8 mouse cellular contexts compared by ENCODE assay signal in genomic region chr1:172217148-172217547, GRCm38 (mm10). TPM values are rescaled to one million over a fixed set of nuclear protein-coding genes. Genes with fewer than 3 reads are reported as not detected.
A peak's percentile ranks its signal among the peaks of the same experiment; 100 is the strongest.
DNase-seq lines count a peak whose midpoint lies in the region; ATAC-seq and TF ChIP-seq lines count a peak whose summit lies in the region.

No protein-coding gene starts in this region.

- H3K4me3 ChIP-seq in heart, embryonic 13.5 days, result peak overlapping the region; percentile 40
- peak overlapping the region; percentile 11; the same call in 1 of the 2 replicates for H3K4me3 ChIP-seq in kidney, postnatal 0 days (replicated peaks; ENCODE audit: low read depth, low read length)
- peak overlapping the region; percentile 31 for H3K4me3 ChIP-seq in liver, embryonic 13.5 days (replicated peaks)
- no peak overlapping the region for H3K4me3 ChIP-seq in stomach, embryonic 14.5 days (ENCODE audit: low read depth, low read length)

- 0% methylated on average over 5 of the region's 5 CpGs for WGBS in heart, embryonic 13.5 days
- 0% methylated on average over 5 of the region's 5 CpGs for WGBS in kidney, postnatal 0 days
- WGBS in liver, embryonic 13.5 days (ENCODE audit: insufficient replicate concordance), result 0% methylated on average over 5 of the region's 5 CpGs
- WGBS in stomach, embryonic 14.5 days, result 2% methylated on average over 5 of the region's 5 CpGs

- H3K9ac ChIP-seq in heart, embryonic 13.5 days, result peak overlapping the region; percentile 77
- peak overlapping the region; percentile 43; the same call in 1 of the 2 replicates for H3K9ac ChIP-seq in kidney, postnatal 0 days (ENCODE audit: low read depth, low read length)
- H3K9ac ChIP-seq in liver, embryonic 13.5 days, result peak overlapping the region; percentile 19; the same call in 1 of the 2 replicates
- no peak overlapping the region for H3K9ac ChIP-seq in stomach, embryonic 14.5 days (replicated peaks; ENCODE audit: low read depth, low read length)

- peak; percentile 96 for ATAC-seq in CD4-positive, CD25-positive, alpha-beta regulatory T cell, adult 4 months
- ATAC-seq in erythroid progenitor cell, adult 5-6 weeks (replicated peaks; ENCODE audit: low FRiP score, poor library complexity, severe bottlenecking), result peak; percentile 73
- no peak for ATAC-seq in heart, embryonic 13.5 days (ENCODE audit: extremely low read depth, insufficient number of reproducible peaks, low FRiP score, low TSS enrichment)
- peak; percentile 62 for ATAC-seq in kidney, postnatal 0 days (replicated peaks; ENCODE audit: low FRiP score, low read depth)
- peak; percentile 72 for ATAC-seq in liver, embryonic 13.5 days (ENCODE audit: low read depth)
- ATAC-seq in stomach, embryonic 14.5 days (ENCODE audit: insufficient number of reproducible peaks, insufficient read depth, low FRiP score, low read depth), result peak; percentile 59

- peak; percentile 72 for DNase-seq in brain, embryonic 18.5 days (ENCODE audit: low read depth, low spot score)
- peak; percentile 97 for DNase-seq in kidney, postnatal 0 days (ENCODE audit: low spot score)
- DNase-seq in liver, embryonic 13.5 days, result peak; percentile 77
- DNase-seq in natural killer cell, adult 2 months (ENCODE audit: low spot score in 2 of 2), result peak; percentile 94 to 95

- peaks cover 91% of the 10 kb centered on the region for H3K4me1 ChIP-seq in heart, embryonic 13.5 days
- peaks cover 30% of the 10 kb centered on the region for H3K4me1 ChIP-seq in kidney, postnatal 0 days (replicated peaks; ENCODE audit: insufficient read depth, low read length)
- H3K4me1 ChIP-seq in liver, embryonic 13.5 days (replicated peaks), result peaks cover 9% of the 10 kb centered on the region
- H3K4me1 ChIP-seq in stomach, embryonic 14.5 days (ENCODE audit: control insufficient read depth, insufficient read depth, low read length), result peaks cover 37% of the 10 kb centered on the region

- no peaks in the 10 kb centered on the region for H3K27me3 ChIP-seq in heart, embryonic 13.5 days (replicated peaks)
- no peaks in the 10 kb centered on the region for H3K27me3 ChIP-seq in kidney, postnatal 0 days (ENCODE audit: insufficient read depth, low read length)
- no peaks in the 10 kb centered on the region for H3K27me3 ChIP-seq in liver, embryonic 13.5 days
- H3K27me3 ChIP-seq in stomach, embryonic 14.5 days (ENCODE audit: control insufficient read depth, insufficient read depth, low read length), result no peaks in the 10 kb centered on the region

- H3K4me2 ChIP-seq in heart, embryonic 13.5 days, result peak overlapping the region; percentile 67
- H3K4me2 ChIP-seq in kidney, postnatal 0 days (ENCODE audit: low read length), result peak overlapping the region; percentile 47
- peak overlapping the region; percentile 52; the same call in 1 of the 2 replicates for H3K4me2 ChIP-seq in liver, embryonic 13.5 days
- peak overlapping the region; percentile 26 for H3K4me2 ChIP-seq in stomach, embryonic 14.5 days (replicated peaks; ENCODE audit: low read depth, low read length)

- H3K36me3 ChIP-seq in heart, embryonic 13.5 days, result peaks cover 5% of the 10 kb centered on the region
- H3K36me3 ChIP-seq in kidney, postnatal 0 days (ENCODE audit: insufficient read depth, low read length), result no peaks in the 10 kb centered on the region
- no peaks in the 10 kb centered on the region for H3K36me3 ChIP-seq in liver, embryonic 13.5 days
- no peaks in the 10 kb centered on the region for H3K36me3 ChIP-seq in stomach, embryonic 14.5 days (ENCODE audit: control insufficient read depth, insufficient read depth, low read length)

- H3K9me3 ChIP-seq in heart, embryonic 13.5 days, result no peaks in the 10 kb centered on the region
- H3K9me3 ChIP-seq in kidney, postnatal 0 days (replicated peaks; ENCODE audit: low read length), result no peaks in the 10 kb centered on the region
- no peaks in the 10 kb centered on the region for H3K9me3 ChIP-seq in liver, embryonic 13.5 days (replicated peaks)
- no peaks in the 10 kb centered on the region for H3K9me3 ChIP-seq in stomach, embryonic 14.5 days (ENCODE audit: control insufficient read depth, low read depth, low read length)

- peak; percentile 98 for TF ChIP-seq CTCF in kidney, postnatal 0 days (IDR thresholded peaks at IDR 0.05; ENCODE audit: low read depth)

- peak overlapping the region; percentile 95 for H3K27ac ChIP-seq in heart, embryonic 13.5 days (replicated peaks)
- peak overlapping the region; percentile 82 for H3K27ac ChIP-seq in kidney, postnatal 0 days
- H3K27ac ChIP-seq in liver, embryonic 13.5 days, result 0 out of 2 replicates have a peak overlapping the region, but pooled peaks have one; percentile 8
- H3K27ac ChIP-seq in stomach, embryonic 14.5 days (ENCODE audit: low read length), result peak overlapping the region; percentile 83

RNA-seq across cellular contexts. Expression of gene Casq1, which starts 2.5 kb away (rescaled TPM):
- polyA plus RNA-seq in CD4-positive, CD25-positive, alpha-beta regulatory T cell, adult 4 months (2017; shearing (Covaris generic)), result not detected
- not detected in 2 replicates for total RNA-seq in erythroid progenitor cell, adult 5-6 weeks (2015; ENCODE audit: low replicate concordance)
- total RNA-seq in erythroid progenitor cell, adult 5-6 weeks (2017; ENCODE audit: low replicate concordance), result not detected in 2 replicates
- polyA plus RNA-seq in heart, embryonic 13.5 days (2015; fragmentation: Nextera tagmentation; extraction: Ambion mirVana), result 162 and 211 TPM in 2 replicates
- polyA plus RNA-seq in kidney, postnatal 0 days (2015; fragmentation: Nextera tagmentation; extraction: Ambion mirVana), result 2.4 and 3.1 TPM in 2 replicates
- polyA plus RNA-seq in liver, embryonic 13.5 days (2015; fragmentation: Nextera tagmentation; extraction: Ambion mirVana), result 0.29 and 0.55 TPM in 2 replicates
- 13.6 and 13.8 TPM in 2 replicates for polyA plus RNA-seq in stomach, embryonic 14.5 days (2014; fragmentation: Nextera tagmentation; extraction: Ambion mirVana)

RNA-seq across cellular contexts. Expression of gene Pea15a, which starts 10.5 kb away (rescaled TPM):
- polyA plus RNA-seq in CD4-positive, CD25-positive, alpha-beta regulatory T cell, adult 4 months (2017; shearing (Covaris generic)), result 10 to 100 TPM; 55.4 to 76.7 TPM
- 5.4 and 12.2 TPM in 2 replicates for total RNA-seq in erythroid progenitor cell, adult 5-6 weeks (2015; ENCODE audit: low replicate concordance)
- 3.3 and 6.0 TPM in 2 replicates for total RNA-seq in erythroid progenitor cell, adult 5-6 weeks (2017; ENCODE audit: low replicate concordance)
- polyA plus RNA-seq in heart, embryonic 13.5 days (2015; fragmentation: Nextera tagmentation; extraction: Ambion mirVana), result 169 and 180 TPM in 2 replicates
- 91.8 and 103 TPM in 2 replicates for polyA plus RNA-seq in kidney, postnatal 0 days (2015; fragmentation: Nextera tagmentation; extraction: Ambion mirVana)
- polyA plus RNA-seq in liver, embryonic 13.5 days (2015; fragmentation: Nextera tagmentation; extraction: Ambion mirVana), result 20.9 and 22.2 TPM in 2 replicates
- polyA plus RNA-seq in stomach, embryonic 14.5 days (2014; fragmentation: Nextera tagmentation; extraction: Ambion mirVana), result 93.6 and 99.4 TPM in 2 replicates

RNA-seq across cellular contexts. Expression of gene Atp1a4, which starts 41.1 kb away (rescaled TPM):
- polyA plus RNA-seq in CD4-positive, CD25-positive, alpha-beta regulatory T cell, adult 4 months (2017; shearing (Covaris generic)), result not detected
- not detected in 2 replicates for total RNA-seq in erythroid progenitor cell, adult 5-6 weeks (2015; ENCODE audit: low replicate concordance)
- not detected in 2 replicates for total RNA-seq in erythroid progenitor cell, adult 5-6 weeks (2017; ENCODE audit: low replicate concordance)
- 0.21 and 0.52 TPM in 2 replicates for polyA plus RNA-seq in heart, embryonic 13.5 days (2015; fragmentation: Nextera tagmentation; extraction: Ambion mirVana)
- polyA plus RNA-seq in kidney, postnatal 0 days (2015; fragmentation: Nextera tagmentation; extraction: Ambion mirVana), result not detected in 2 replicates
- polyA plus RNA-seq in liver, embryonic 13.5 days (2015; fragmentation: Nextera tagmentation; extraction: Ambion mirVana), result 0.03 TPM in 1 of 2 replicates, not detected in the other
- polyA plus RNA-seq in stomach, embryonic 14.5 days (2014; fragmentation: Nextera tagmentation; extraction: Ambion mirVana), result not detected in 2 replicates

RNA-seq across cellular contexts. Expression of gene Igsf8, which starts 44.3 kb away (rescaled TPM):
- 1 to 10 TPM; 3.8 to 5.5 TPM for polyA plus RNA-seq in CD4-positive, CD25-positive, alpha-beta regulatory T cell, adult 4 months (2017; shearing (Covaris generic))
- 14.4 and 15.1 TPM in 2 replicates for total RNA-seq in erythroid progenitor cell, adult 5-6 weeks (2015; ENCODE audit: low replicate concordance)
- total RNA-seq in erythroid progenitor cell, adult 5-6 weeks (2017; ENCODE audit: low replicate concordance), result 3.1 and 3.3 TPM in 2 replicates
- polyA plus RNA-seq in heart, embryonic 13.5 days (2015; fragmentation: Nextera tagmentation; extraction: Ambion mirVana), result 27.8 and 31.6 TPM in 2 replicates
- 39.0 and 43.0 TPM in 2 replicates for polyA plus RNA-seq in kidney, postnatal 0 days (2015; fragmentation: Nextera tagmentation; extraction: Ambion mirVana)
- polyA plus RNA-seq in liver, embryonic 13.5 days (2015; fragmentation: Nextera tagmentation; extraction: Ambion mirVana), result 15.4 and 16.8 TPM in 2 replicates
- polyA plus RNA-seq in stomach, embryonic 14.5 days (2014; fragmentation: Nextera tagmentation; extraction: Ambion mirVana), result 36.3 and 38.4 TPM in 2 replicates

Comparison
In these comparisons a context has a peak if more than half of its experiments do, and no peak if none do; other contexts are left out.
1. H3K27ac ChIP-seq: peak in every context shown above with its lines; median percentile 95 in heart, embryonic 13.5 days; 83 in stomach, embryonic 14.5 days; 82 in kidney, postnatal 0 days; 8 in liver, embryonic 13.5 days.
2. RNA of gene Casq1, which starts 2.5 kb away (polyA plus RNA-seq): 162 to 211 TPM in heart, embryonic 13.5 days; 13.6 to 13.8 TPM in stomach, embryonic 14.5 days, 2.4 to 3.1 TPM in kidney, postnatal 0 days, 0.29 to 0.55 TPM in liver, embryonic 13.5 days and not detected in CD4-positive, CD25-positive, alpha-beta regulatory T cell, adult 4 months; every median in the first group is over 10 times any median in the second.
3. Peak in every context shown above with its lines, with median percentiles within 50 percentile points of each other: DNase-seq and H3K4me2 ChIP-seq.